Mouse (Mus musculus): ENCODE data around the gene Tcaf3. TPM values are rescaled to one million over a fixed set of nuclear protein-coding genes. Genes with fewer than 3 reads are reported as not detected.

Tcaf3 gene
- total and polyA plus RNA-seq, 3 experiments = not detected

DNA sequence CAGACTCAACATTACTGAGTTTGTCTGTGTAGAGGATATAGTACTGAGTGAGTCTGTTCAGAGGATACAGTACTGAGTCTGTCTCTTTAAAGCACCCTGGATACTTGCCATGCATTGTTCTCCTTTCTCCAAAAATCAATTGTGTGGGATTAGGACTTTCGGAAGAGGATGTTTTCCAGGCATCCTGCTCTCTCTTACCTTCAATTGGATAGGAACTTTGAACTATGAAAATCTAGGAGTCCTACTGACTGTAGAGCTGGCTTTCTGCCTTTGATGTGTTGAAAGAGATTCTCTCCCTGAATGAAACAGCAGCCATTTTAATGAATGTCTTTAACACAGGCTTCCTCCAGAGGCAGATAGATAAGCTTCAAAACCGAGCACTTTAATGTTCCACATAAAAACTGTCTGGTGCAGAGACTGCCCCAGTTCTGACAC is 52.0 kb downstream of the Tcaf3 start:
- DNase-seq (ENCODE audit: low read depth, low spot score) = no peak
- no peak overlapping the region for H3K27ac ChIP-seq (ENCODE audit: control insufficient read depth, low read depth, low read length)
- no peak overlapping the region for H3K4me3 ChIP-seq (ENCODE audit: control insufficient read depth in 1 of 2, insufficient read depth in 1 of 2, low read depth in 2 of 2, low read length in 2 of 2)
- H3K36me3 ChIP-seq (ENCODE audit: control insufficient read depth in 1 of 2, insufficient read depth in 2 of 2, low read length in 2 of 2) = no peaks in the 10 kb centered on the region
- TF ChIP-seq MEF2A (IDR thresholded peaks at IDR 0.05; ENCODE audit: extremely low read depth, insufficient replicate concordance, low read depth, low read length, poor library complexity, severe bottlenecking) (no peak), ETS1 (IDR thresholded peaks at IDR 0.05; ENCODE audit: low read depth, low read length) (no peak), RAD21 (IDR thresholded peaks at IDR 0.05; ENCODE audit: low read depth, low read length) (no peak), MYC (IDR thresholded peaks at IDR 0.05; ENCODE audit: low read depth, low read length) (no peak), SIN3A (IDR thresholded peaks at IDR 0.05; ENCODE audit: low read length) (no peak), ZNF384 (IDR thresholded peaks at IDR 0.05; ENCODE audit: low read depth, low read length) (no peak), TBP (IDR thresholded peaks at IDR 0.05; ENCODE audit: low read depth, low read length) (no peak), SMC3 (IDR thresholded peaks at IDR 0.05; ENCODE audit: low read depth, low read length) (no peak), NELFE (IDR thresholded peaks at IDR 0.05; ENCODE audit: low read depth, low read length) (no peak)
- no peaks in the 10 kb centered on the region for H3K9me3 ChIP-seq (replicated peaks; ENCODE audit: insufficient read depth, low read length)
- no peaks in the 10 kb centered on the region for H3K4me1 ChIP-seq (ENCODE audit: control insufficient read depth in 1 of 2, insufficient read depth in 2 of 2, low read length in 2 of 2)
- no peak overlapping the region for H3K9ac ChIP-seq (ENCODE audit: control insufficient read depth, low read depth, low read length, poor library complexity, severe bottlenecking)
- no peaks in the 10 kb centered on the region for H3K79me2 ChIP-seq (ENCODE audit: control insufficient read depth, insufficient read depth, low read length, poor library complexity)
- no peaks in the 10 kb centered on the region for H3K27me3 ChIP-seq (ENCODE audit: control insufficient read depth in 1 of 2, insufficient read depth in 2 of 2, low read length in 2 of 2)

DNA sequence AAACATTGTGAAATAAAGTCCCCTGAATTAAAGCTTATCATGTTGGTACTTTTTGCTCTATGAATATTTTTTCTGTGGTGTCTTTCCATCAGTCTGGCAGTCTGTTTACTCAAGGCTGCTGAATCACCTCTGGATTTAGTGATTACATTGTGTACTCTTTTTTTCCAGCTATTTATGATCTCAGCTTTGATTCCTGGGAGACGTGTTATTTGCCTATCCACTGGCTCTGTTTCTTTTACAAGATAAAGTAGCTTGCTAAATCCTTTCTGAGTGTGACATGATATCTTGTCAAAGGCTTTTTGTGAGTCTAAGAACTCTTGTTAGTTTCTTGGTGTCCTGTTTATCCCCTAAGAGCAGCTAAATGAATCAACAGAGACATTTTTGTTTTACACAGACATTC is 52.6 kb downstream of the Tcaf3 start:
- no peaks in the 10 kb centered on the region for H3K79me2 ChIP-seq (ENCODE audit: control insufficient read depth, insufficient read depth, low read length, poor library complexity)
- H3K4me1 ChIP-seq (ENCODE audit: control insufficient read depth in 1 of 2, insufficient read depth in 2 of 2, low read length in 2 of 2) = no peaks in the 10 kb centered on the region
- no peaks in the 10 kb centered on the region for H3K9me3 ChIP-seq (replicated peaks; ENCODE audit: insufficient read depth, low read length)
- no peaks in the 10 kb centered on the region for H3K27me3 ChIP-seq (ENCODE audit: control insufficient read depth in 1 of 2, insufficient read depth in 2 of 2, low read length in 2 of 2)
- no peak for TF ChIP-seq ZC3H11A (IDR thresholded peaks at IDR 0.05; ENCODE audit: low read depth, low read length)
- TF ChIP-seq RCOR1 (IDR thresholded peaks at IDR 0.05; ENCODE audit: low read depth, low read length) = no peak
- no peak for TF ChIP-seq ZNF384 (IDR thresholded peaks at IDR 0.05; ENCODE audit: low read depth, low read length)
- no peak overlapping the region for H3K9ac ChIP-seq (ENCODE audit: control insufficient read depth, low read depth, low read length, poor library complexity, severe bottlenecking)
- no peak for DNase-seq (ENCODE audit: low read depth, low spot score)
- H3K27ac ChIP-seq (ENCODE audit: control insufficient read depth, low read depth, low read length) = no peak overlapping the region
- H3K36me3 ChIP-seq (ENCODE audit: control insufficient read depth in 1 of 2, insufficient read depth in 2 of 2, low read length in 2 of 2) = no peaks in the 10 kb centered on the region
- no peak overlapping the region for H3K4me3 ChIP-seq (ENCODE audit: control insufficient read depth in 1 of 2, insufficient read depth in 1 of 2, low read depth in 2 of 2, low read length in 2 of 2)

DNA sequence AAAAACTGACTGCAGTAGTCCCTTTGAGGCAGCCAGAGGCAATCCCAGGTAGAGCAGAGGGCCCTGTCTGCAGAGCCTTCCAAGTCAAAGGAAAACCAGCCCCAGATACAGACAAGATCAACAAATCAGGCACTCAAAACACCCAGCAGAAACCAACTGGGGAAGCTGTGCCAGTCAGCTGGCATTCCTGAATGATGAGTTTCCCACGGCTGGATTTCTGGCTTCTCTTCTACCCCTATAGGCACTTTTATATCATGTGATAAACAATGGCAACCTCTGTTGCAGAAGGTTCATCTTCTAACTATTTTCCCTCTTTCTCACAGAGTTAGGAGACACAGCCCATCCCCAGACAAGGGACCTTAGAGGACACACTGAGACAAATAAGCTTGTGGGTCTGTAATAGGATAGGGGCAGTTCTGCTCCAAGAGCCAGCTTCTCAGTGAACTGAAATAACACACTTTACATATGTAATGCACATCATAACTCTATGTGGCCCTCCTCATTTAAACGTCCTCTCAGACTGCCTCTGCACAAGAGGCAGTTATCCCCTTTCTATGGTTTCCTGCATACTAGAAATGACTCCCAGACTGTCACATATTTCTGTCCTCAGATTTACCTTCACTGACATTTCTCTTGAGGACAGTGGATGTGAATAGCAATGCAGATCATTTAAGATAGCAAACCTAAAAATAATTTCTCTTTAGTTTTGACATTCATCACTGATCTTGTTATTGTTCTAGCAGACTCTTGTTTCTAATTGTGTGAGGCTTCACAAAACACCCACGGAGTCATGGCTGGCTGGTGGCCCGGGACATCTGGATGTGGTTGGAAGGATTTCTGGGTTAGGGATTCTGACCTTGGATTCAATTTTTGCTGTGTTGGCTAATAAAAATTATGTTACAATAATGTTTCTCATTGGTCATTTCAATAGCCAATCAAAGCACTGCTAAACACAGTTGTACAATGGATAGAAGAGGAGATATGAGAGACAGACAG is 55.2 kb downstream of the Tcaf3 start:
- H3K36me3 ChIP-seq (ENCODE audit: control insufficient read depth in 1 of 2, insufficient read depth in 2 of 2, low read length in 2 of 2) = no peaks in the 10 kb centered on the region
- no peak for DNase-seq (ENCODE audit: low read depth, low spot score)
- no peak overlapping the region for H3K9ac ChIP-seq (ENCODE audit: control insufficient read depth, low read depth, low read length, poor library complexity, severe bottlenecking)
- H3K79me2 ChIP-seq (ENCODE audit: control insufficient read depth, insufficient read depth, low read length, poor library complexity) = no peaks in the 10 kb centered on the region
- H3K4me1 ChIP-seq (ENCODE audit: control insufficient read depth in 1 of 2, insufficient read depth in 2 of 2, low read length in 2 of 2) = no peaks in the 10 kb centered on the region
- H3K9me3 ChIP-seq (replicated peaks; ENCODE audit: insufficient read depth, low read length) = no peaks in the 10 kb centered on the region
- H3K27ac ChIP-seq (ENCODE audit: control insufficient read depth, low read depth, low read length) = no peak overlapping the region
- TF ChIP-seq MYB (IDR thresholded peaks at IDR 0.05; ENCODE audit: low read depth, low read length) = no peak
- no peak for TF ChIP-seq TBP (IDR thresholded peaks at IDR 0.05; ENCODE audit: low read depth, low read length)
- no peak for TF ChIP-seq MYC (IDR thresholded peaks at IDR 0.05; ENCODE audit: low read depth, low read length)
- TF ChIP-seq GABPA (IDR thresholded peaks at IDR 0.05; ENCODE audit: low read depth, low read length) = no peak
- TF ChIP-seq POLR2AphosphoS5 (IDR thresholded peaks at IDR 0.05; ENCODE audit: borderline replicate concordance, low read depth, low read length) = no peak
- no peak for TF ChIP-seq MAX (IDR thresholded peaks at IDR 0.05; ENCODE audit: low read length)
- no peak for TF ChIP-seq CHD1 (IDR thresholded peaks at IDR 0.05; ENCODE audit: low read depth, low read length)
- no peak for TF ChIP-seq JUND (IDR thresholded peaks at IDR 0.05; ENCODE audit: low read depth, low read length)
- no peak for TF ChIP-seq CHD2 (IDR thresholded peaks at IDR 0.05; ENCODE audit: low read length)
- no peak for TF ChIP-seq ZNF384 (IDR thresholded peaks at IDR 0.05; ENCODE audit: low read depth, low read length)
- no peak for TF ChIP-seq NRF1 (IDR thresholded peaks at IDR 0.05; ENCODE audit: insufficient read depth, low read depth, low read length, poor library complexity, severe bottlenecking)
- no peak for TF ChIP-seq MEF2A (IDR thresholded peaks at IDR 0.05; ENCODE audit: extremely low read depth, insufficient replicate concordance, low read depth, low read length, poor library complexity, severe bottlenecking)
- no peak for TF ChIP-seq POLR2AphosphoS2 (IDR thresholded peaks at IDR 0.05; ENCODE audit: low read length)
- no peak for TF ChIP-seq NELFE (IDR thresholded peaks at IDR 0.05; ENCODE audit: low read depth, low read length)
- TF ChIP-seq GATA1 (IDR thresholded peaks at IDR 0.05; ENCODE audit: low read depth, low read length) = no peak
- no peak for TF ChIP-seq KAT2A (conservative IDR thresholded peaks at IDR 0.05; ENCODE audit: low read depth, low read length)
- TF ChIP-seq RCOR1 (IDR thresholded peaks at IDR 0.05; ENCODE audit: low read depth, low read length) = no peak
- TF ChIP-seq ELF1 (IDR thresholded peaks at IDR 0.05; ENCODE audit: low read depth, low read length) = no peak
- TF ChIP-seq RAD21 (IDR thresholded peaks at IDR 0.05; ENCODE audit: low read depth, low read length) = no peak
- H3K27me3 ChIP-seq (ENCODE audit: control insufficient read depth in 1 of 2, insufficient read depth in 2 of 2, low read length in 2 of 2) = no peaks in the 10 kb centered on the region
- H3K4me3 ChIP-seq (ENCODE audit: control insufficient read depth in 1 of 2, insufficient read depth in 1 of 2, low read depth in 2 of 2, low read length in 2 of 2) = no peak overlapping the region

Data from MEL (cell line).